Mouse (Mus musculus) v-Abl transformed pro-B cells (cell line): ENCODE data around the gene Ssr2.

Experiments
- in situ Hi-C, 2 experiments: fragments of 400-800 bp; cut with MboI; formaldehyde crosslinking; loops; one replicate each; pipeline ENCODE4 v1.15.1; 2025; ENCODE audit not compliant: unreplicated experiment in 2 of 2

Gene Ssr2

DNA sequence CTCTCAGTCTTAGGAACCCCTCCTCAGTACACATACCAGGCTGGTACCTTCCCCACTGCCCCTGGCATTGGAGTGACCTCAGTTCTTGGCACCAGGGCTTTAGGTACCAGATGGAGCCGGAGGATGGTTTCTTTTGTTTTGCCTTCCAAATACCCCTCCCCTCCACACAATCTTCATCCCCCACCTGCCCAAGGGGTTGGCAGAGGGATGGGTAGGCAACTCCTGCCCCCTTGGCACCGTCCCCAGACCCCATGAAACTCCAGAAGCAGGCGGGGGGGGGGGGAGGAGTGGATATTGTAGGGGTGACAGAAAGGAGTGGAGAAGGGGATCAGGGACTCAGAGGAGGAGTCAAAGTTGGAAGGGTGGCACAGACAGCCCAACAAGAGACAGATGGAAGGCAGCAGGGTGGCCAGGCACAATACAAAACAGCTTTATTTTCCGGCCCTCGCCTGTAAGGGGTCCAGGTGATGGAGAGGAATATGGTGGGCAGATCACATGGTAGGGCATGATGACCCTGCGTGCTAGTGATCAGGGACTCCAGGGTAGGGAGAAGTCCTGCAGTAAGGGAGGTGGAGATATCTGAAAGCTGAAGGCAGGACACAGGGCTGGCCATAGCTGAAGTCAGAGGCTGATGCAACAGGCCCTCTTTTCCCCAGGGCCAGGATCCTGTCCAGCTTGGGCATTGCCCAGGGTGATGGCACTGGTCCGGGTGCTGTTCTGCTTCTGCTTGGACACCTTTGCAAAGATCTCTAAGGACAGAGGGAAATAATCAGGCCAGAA is 33.9 kb upstream of the Ssr2 start:
- in situ Hi-C loops, result no loop called here

DNA sequence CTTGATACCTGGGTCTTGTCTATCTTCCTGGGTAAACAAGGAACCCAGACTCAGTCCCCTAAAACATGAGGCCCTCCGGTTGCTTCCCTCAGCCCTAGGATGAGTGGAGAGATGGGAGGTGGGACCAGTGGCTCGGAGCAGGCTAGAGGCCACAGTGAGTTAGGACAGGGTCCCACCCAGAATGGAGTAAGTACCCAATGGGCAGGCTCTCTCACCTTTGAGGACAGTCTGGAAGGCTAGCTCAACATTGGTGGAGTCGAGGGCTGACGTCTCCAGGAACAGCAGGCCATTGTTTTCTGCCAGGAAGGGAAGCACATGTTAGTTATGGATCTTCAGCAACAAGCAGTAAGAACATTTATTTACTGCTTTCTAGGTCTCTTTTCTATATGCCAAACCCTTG is 33.2 kb upstream of the Ssr2 start:
- in situ Hi-C loops, result no loop called here

DNA sequence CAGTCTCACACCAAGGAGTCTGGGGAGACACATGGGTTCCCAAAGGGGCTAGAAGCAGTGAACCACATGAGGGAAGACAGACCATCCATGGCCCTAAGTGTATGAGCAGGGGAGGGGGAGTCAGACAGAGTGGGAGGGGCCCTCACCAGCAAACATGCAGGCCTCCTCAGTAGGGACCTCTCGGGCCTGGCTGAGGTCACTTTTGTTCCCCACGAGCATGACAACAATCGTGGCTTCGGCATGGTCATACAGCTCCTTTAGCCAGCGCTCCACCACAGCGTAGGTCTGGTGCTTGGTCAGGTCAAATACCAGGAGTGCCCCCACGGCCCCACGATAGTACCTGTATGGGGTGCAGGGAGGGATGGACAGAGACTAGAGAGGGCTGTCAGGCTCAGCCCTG is 32.5 kb upstream of the Ssr2 start:
- in situ Hi-C loops, result no loop called here

DNA sequence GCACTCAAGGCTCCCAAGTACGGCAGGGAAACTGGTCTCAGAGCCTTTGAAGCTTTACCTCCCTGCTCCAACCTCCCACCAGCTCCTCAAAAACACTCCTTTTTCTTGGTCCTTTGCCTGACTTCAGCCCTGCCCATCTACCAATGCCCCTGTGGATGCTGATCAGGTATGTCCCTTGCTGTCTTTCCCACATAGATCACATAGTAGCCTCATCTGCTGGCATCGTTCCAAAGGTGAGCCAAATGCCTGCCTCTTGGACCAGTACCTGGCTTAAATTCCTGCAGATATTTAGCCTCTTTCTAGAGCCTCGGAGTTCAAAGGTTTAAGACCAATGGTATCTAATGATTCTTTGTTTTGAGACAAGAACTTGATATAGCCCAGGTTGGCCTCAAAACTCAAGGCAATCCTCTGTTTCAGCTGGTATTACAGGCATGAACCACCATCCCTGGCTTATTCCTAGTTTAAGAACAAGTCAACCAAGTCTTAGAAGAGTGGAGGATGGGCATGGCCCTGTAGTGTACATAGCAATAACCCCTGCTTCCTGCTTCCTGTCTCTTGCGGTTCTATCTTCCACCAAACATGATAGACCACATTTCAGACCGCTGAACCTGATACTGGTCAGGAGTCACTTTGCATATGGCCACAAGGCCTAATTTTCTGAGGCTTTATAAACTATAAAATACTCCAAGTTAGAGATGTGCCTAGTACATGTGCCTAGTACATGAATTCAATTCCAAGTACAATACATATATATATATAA is 31.8 kb upstream of the Ssr2 start:
- in situ Hi-C loops, result no loop called here

DNA sequence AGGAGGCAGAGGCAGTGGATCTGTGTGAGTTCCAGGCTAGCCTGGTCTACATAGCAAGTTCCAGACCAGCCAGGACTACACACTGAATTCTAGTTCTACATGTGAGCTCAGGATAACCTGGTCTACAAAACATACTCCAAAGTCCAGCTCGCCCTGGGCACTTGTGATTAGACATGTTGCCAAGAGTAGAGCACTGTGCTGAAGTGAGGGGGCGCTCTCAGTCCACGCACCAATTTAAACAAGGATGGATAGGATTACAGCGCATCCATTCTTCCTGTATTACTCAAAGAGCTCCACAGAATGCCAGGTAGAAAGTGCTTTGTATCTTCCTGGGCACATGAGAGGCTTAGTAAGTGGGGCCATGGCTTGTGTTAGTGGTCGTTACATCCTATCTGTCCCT is 31.2 kb upstream of the Ssr2 start:
- in situ Hi-C loops, result no loop called here

DNA sequence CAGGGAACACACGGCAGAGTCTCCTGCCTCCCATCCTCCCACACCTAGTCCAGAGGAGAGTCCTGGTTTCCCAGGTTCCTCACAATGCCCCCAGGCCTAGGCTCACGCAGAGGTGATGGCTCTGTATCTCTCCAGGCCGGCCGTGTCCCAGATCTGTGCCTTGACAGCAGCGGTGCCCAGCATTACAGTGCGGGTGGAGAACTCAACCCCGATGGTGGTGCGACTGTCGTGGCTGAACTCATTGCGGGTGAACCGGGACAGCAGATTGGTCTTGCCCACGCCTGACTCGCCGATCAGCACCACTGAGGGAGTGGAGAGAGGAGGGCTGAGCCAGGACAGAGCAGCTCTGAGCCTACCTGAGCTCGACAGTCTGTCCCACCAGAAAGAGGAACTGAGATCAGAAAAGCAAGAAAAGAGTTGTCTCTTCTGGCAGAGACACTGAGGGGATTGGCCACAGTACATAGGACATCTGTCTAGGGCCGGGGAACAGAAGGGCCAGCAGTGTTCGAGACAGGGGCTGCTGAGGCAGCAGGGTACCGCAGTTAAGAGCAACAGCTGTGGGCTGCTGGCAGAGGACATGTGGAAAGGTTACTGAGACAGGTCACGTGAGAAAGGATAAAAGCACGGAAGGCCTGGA is 30.6 kb upstream of the Ssr2 start:
- in situ Hi-C loops, result no loop called here

DNA sequence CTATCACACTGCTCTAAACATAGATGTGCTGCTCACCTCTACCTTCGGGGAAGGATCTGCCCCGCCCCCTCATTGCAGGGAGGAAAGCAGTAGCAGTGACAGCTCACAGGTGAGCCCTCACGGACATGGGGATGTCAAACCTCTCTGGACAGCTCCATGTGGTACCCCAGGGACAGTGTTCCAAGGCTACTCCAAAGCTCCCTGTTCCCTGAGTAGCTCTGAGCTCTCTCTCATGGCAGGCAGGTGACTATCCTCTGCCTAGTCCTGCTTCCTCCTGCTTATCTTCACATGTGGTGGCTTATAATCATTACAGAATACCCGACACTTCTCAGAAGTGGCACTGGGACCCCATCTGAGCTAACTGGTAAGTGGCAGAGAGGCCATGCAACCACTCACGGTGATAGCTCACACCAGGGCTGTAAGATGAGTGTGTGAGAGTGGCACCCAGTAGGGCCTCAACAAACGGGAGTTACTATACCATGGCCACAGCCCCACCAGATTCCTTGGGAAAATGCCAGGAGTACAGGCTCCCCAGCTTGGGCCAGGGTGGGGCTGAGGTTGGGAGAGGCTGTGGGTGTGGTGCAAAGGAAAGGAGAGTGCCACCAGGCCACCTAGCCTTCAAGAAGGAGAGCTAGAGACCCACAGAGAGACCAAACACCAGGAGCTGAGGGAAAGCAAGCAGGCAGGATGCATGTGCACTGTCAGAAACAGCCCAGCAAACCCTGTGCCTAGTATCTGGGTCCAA is 28.8 kb upstream of the Ssr2 start:
- in situ Hi-C loops, result no loop called here

DNA sequence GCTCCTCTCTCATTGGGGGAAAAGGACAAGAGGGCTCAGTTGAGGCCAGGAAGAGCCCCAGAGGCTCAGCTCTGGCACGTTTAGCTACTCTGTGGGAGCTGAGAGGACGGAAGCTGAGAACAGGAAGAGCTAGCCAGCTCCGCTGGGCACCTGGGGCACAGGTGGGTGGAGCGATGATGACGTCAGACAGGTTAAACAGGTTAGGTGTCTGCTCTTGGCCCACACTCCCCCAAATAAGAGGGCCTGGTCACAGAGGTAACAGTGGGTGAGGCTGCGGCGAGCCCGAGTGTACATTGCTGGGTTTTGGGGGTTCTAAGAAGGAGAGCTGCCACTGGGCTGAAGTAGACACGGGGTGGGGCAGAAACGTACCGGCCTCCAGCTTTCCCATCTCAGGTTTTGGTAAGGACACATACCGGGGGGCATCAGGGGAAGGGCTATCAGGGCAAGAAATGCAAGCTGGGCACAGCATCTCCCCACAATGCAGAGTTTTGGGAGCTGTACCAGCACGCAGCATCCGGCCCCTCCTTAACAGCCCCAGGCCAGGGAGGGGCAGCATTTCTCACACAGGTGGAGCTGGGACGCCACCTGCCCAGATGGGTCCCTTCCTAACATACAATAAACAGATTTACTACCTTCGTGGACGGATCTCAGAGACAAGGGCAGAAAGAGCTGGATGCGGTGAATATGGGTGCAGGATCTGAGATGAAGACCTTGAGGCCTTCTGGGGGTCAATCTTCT is 27.3 kb upstream of the Ssr2 start, which contains the start of gene Rab25:
Rab25 (minus strand) TSS at position 121 of the 738 bp plus-strand sequence.
- in situ Hi-C loops, result no loop called here

DNA sequence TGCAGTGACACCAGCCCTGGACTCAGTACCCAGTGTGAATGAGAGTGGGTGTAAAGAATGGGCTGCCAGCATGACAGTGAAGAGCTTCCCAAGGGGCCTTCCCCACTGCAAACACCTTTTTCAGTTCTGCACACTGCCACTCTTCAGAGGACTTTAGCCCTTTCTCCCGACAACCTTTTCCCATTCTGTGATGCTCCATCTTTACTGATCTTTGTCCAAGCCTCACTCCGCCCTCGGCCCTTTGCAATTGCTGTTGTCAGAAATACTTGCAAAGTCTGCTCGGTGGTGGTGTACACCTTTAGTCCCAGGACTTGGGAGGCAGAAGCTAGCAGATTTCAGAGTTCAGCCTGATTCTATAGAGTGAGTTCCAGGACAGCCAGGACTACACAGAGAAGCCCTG is 24.1 kb upstream of the Ssr2 start:
- in situ Hi-C loops, result no loop called here

DNA sequence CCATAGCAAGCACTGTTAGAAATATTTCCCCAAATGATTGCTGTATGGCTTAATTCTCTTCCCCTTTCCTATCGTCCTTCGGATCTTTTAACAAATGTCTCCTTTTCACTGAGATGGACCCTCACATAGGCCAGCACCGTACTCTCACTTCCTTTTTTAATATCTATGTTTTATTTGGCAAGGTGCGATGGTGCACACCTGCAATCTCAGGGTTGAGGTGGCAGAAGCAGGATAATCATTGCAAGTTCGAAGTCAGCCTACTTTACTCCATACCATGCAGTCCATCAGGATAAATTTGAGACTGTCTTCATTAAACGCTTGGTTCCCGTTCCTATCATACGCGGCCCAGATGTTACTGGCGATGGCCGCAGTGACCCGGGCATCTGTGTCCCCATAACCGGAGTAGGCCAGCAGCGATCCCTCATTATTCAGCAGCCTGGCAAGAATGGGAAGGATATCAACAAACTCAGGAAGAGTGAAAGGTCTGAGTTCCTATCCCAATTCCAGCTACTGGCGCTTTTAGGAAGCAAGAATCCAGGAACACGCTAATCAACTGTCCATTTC is 23.5 kb upstream of the Ssr2 start:
- in situ Hi-C loops, result no loop called here

DNA sequence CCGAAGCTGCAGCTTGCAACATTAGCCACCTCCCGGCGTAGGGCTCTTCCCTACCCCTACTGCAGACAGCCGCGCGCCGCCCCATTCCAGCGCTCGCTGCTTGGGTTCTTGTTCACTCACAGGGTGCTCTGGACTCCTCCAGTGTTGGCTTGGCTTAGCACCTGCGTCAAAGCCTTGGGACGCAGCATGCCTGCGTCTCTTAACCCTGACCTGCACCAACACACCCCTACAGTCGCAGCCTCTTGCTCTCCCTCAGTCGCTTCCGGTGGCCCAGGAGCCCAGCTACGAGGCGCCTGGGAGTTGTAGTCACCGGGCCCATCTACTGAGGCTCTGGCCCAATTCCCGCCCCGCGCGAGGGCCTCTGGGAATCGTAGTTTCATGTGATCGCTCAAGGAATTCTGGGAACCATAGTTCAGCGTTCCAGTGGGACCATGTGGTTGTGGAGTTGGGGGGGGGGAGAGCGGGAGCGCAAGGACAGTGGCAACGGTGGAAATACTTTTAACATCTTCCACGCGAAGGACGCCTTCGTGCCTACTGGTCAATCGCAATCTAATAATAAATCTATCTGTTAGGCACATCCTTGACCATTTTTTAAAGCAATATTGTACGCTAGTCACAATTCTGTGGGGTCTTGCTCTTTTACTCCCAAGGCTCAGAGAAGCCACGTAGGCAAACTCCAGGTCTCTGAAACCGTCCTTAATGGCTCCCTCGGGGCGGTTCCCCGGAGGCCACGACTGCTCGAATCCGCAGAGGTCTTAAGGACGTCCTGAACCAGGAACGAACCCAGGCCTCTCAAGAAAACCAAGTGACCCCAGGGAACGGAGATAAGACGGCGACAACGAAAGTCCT is 22.8 kb upstream of the Ssr2 start, which contains the start of gene Lamtor2:
Lamtor2 (minus strand) TSS at position 399 of the 849 bp plus-strand sequence.
- in situ Hi-C loops, result no loop called here

DNA sequence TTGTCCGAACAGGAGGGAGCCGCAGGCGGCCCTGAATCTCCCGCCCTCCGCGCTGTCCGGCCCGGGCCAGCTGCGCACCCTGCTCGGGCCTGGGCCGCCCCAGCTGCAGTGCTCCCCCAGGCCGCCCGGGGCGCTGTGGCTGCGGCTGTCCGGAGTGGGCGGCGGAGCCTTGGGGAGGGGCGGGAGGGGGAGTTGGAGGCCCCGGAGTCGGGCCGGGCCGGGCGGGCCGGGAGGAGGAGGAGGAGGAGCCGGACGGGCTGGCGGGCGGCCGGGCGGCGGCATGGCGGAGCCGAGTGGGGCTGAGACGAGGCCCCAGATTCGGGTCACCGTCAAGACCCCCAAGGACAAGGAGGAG is 22.2 kb upstream of the Ssr2 start, which contains the start of gene Ubqln4:
Ubqln4 (plus strand) TSS at position 234 of the 355 bp plus-strand sequence.
- in situ Hi-C loops, result no loop called here

DNA sequence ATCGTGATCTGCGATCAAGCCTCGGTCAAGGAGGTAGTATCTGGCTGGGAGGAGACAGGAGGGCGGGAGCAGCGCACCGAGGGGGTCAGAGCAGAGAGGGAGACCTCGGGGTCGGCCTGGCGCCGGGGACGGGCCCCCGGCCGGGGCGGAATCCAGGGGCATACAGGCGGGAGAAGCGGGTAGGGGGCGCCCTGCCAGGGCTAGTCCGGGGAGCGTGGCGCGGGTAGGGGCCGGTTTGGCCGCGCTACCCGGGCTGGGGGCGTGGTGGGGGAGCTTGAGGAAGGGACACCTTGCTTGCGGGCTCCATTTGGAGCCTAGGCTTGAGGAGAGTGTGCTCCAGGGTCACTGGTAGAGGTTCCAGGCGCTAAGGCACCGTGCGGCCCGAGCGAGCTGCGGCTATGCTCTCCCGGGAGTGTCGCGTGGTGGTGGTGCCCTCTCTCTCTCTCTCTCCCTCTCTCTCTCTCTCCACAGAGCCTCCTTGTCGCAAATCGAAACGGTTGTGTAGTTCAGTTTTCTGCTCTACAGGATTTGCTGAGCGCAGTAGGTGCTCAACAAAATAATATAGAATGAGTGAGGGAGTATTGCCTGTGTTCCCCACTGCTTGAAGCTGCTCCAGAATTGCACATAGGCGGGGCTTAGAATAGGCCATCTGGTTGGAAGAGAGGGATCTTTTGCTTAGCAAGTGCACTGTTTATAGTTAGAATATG is 21.6 kb upstream of the Ssr2 start:
- in situ Hi-C loops, result no loop called here

DNA sequence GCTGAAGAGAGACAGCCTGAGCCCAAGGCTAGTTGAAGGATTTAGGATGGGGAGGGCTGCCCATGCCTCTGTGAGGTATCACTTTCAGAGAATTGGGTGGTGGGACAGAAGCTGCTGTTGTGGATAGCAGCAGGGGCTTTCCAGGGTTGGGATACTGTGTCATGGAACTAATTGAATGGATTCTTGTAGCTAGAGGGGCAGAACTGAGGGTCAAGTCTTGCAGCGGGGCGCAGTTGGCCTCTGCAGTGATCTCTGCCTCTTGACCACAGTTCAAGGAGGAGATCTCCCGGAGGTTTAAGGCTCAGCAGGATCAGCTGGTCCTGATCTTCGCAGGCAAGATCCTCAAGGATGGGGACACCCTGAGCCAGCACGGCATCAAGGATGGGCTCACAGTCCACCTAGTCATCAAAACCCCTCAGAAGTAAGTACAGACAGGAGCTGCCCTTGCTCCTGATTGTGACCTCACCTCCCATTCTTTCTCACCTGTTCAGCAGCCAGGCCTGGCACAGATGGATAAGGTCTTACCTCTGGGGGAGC is 20.5 kb upstream of the Ssr2 start:
- in situ Hi-C loops, result no loop called here

DNA sequence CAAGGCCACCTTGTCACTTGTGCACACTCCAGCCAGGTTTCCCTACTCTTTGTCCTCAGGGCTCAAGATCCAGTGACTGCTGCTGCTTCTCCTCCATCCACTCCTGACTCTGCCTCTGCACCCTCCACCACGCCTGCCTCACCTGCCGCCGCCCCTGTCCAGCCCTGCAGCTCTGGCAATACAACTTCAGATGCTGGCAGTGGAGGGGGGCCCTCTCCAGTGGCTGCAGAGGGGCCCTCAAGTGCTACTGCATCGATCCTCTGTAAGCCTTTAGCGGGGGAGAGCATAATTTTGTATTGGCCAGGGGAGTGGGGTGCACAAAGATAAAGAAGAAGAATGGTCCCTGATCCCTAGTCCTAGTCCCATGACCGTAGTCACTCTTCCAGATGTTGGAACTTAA is 19.9 kb upstream of the Ssr2 start:
- in situ Hi-C loops, result no loop called here

DNA sequence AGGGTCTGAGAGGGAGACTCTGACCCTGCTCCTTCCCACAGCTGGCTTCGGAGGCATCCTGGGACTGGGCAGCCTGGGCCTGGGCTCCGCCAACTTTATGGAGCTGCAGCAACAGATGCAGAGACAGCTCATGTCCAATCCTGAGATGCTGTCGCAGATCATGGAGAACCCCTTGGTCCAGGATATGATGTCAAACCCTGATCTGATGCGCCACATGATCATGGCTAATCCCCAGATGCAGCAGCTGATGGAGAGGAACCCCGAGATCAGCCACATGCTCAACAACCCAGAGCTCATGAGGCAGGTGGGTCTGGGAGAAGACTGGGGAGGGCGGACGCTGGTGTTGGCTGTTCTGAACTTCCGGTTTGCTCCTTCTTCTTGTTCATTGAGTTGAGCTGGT is 19.1 kb upstream of the Ssr2 start:
- in situ Hi-C loops, result no loop called here

DNA sequence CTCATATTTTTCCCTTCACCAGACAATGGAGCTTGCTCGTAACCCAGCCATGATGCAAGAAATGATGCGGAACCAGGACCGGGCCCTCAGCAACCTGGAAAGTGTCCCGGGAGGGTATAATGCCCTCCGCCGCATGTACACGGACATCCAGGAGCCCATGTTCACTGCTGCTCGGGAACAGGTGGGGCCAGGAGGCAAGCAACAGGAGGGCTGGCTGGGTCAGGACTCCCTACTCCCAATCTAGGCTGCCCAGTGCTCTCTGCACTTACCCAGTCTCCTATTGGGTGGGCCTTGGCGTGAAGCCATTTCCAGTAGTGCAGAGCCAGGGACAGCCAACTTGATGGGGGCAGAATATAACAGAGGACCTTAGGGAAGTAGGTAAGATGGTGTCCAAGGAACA is 16.1 kb upstream of the Ssr2 start:
- in situ Hi-C loops, result no loop called here

DNA sequence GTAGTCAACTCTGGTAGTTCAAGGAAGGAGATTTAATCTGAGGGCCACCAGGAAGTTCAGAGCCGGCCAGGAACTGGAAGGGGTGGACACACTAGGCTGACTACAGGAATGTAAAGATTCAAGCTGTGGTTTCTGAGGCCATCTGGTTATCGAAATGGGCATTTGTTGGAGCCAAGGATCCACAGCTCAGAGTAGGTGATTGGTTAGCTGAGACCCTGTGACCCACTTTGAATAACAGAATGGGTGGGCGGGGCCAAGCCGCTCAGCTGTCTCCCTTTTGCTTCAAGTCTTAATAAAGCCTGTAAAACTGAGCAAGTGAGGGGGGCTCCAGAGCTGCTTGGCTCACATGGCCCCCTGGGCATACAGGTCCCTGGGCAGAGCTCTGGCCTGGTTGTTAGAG is 13.7 kb upstream of the Ssr2 start:
- in situ Hi-C loops, result no loop called here
